Mouse (Mus musculus) gastrocnemius, adult 8-10 months (tissue): ENCODE results near the gene Jmjd7. TPM values are rescaled to one million over a fixed set of nuclear protein-coding genes. Genes with fewer than 3 reads are reported as not detected.

Experiments used
- DNase-seq, 2 experiments: peaks; one replicate each; pipeline ENCODE4 v3.0.0; 2022; ENCODE audit warnings: low spot score in 2 of 2
- total RNA-seq, 4 experiments: library from RNA; stranded (reverse); gene quantifications; 2 replicates each; pipeline ENCODE4 v1.2.4; 2022

Gene Jmjd7
- total RNA-seq, 4 experiments from 2014 or later, result 1.8 to 3.0 (median 2.4) TPM

DNA sequence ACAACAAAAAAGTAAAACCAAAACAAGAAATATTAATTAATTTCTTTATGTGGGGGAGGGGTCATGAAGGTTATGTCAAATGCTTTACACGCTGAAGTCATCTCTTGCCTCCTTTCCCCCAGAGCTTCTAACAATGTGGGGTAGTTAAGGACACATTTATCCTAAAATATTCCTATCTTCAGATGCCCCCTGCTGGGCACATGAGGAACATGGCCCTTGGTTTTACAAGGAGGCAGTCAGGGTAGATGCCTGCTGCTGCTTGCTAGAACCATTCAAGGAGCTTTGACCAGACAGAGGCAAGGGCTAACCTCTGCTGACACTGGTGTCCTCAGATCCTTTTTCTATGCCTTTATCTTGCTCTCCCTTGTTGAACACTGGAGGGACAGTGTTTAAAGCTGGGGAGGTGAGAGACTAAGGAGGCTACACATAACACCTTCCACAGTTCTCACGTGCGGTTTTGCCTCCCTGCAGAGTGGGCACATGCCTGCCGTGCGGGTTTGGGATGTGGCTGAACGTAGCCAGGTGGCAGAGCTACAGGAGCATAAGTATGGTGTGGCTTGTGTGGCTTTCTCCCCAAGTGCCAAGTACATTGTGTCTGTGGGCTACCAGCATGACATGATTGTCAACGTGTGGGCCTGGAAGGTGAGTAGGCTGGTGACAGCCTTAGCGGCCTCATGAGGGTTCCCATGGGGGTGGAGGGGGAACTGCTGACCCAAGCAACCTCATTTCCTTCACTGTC, 15.7 kb upstream of the Jmjd7 start:
- no peak for DNase-seq

DNA sequence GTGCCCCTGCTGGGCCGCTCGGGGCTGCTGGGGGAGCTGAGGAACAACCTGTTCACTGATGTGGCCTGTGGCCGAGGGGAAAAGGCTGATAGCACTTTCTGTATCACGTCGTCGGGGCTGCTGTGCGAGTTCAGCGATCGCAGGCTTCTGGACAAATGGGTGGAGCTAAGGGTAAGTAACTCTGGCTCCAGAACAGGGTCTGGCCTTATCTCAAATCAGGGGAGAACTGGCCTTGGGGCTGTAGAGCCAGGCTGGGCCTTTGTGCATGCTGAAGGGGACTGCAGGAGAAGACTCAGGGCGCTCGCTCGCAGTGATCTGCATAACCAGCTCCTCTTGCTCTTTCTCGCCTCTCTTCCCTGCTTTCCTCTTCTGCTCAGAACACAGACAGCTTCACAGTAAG, 14.4 kb upstream of the Jmjd7 start:
- no peak for DNase-seq

DNA sequence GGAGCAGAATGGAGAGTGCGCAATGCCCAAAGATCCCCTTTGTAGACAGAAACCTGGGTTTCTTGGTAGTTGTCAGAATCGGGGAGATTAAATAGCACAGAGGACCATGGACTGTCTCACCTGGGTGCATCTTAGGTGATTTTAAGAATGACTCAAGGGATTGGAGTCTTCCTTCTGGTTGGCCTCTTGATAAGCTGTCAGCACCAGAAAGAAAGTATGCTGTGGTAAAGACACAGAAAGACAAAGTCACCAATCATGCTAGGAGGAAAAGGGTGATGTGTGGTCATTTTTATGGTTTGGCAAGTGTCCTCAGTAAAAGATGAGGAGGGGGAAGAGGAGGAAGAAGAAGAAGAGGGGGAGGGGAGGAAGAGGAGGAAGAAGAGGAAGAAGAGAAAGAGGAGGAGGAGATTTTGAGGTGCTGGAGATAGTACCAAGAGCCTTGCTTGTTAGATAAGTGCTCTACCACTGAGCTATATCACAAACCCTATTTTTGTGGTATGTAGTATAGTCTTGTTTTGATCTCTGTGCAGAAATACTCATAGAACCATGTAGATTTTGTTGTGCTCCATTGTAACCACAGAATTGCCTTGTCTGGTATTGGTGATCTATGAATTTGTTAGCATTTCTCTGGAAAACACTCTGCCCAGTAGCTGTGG, 13.3 kb upstream of the Jmjd7 start:
- DNase-seq, result no peak

DNA sequence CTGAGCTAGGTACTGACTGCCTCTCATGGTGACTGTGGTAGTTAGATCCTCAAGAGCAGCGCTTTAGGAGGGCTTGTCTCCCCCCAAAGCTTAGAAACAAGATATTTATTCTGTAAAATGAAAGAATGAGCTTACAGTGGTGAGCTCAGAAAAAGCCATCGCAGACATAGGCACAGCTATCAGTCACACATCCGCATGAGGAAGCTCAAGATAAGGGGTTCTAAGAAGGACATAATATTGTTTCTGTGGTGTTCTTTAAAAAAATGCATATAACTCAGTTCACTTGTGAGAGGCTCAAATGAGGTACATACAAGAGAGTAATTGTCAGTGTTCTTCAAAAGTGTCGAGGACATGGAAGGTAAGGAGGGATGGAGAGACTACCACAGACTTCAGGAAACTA, 11.4 kb upstream of the Jmjd7 start:
- no peak for DNase-seq

DNA sequence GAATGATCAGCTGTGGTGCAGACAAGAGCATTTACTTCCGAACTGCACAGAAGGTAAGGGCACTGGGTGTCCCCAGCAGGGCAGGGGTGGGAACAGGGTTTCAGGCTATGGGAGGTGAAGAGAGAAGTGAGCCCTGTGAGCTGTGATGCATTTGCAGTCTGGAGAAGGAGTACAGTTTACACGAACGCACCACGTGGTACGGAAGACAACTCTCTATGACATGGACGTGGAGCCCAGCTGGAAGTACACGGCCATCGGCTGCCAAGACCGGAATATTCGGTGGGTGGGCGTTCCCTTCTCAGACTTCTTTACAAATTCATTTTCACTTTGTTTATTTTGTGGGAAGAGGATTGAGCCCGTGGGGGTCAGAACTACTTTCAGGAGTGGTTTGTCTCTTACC, 9.7 kb upstream of the Jmjd7 start:
- DNase-seq, result no peak

DNA sequence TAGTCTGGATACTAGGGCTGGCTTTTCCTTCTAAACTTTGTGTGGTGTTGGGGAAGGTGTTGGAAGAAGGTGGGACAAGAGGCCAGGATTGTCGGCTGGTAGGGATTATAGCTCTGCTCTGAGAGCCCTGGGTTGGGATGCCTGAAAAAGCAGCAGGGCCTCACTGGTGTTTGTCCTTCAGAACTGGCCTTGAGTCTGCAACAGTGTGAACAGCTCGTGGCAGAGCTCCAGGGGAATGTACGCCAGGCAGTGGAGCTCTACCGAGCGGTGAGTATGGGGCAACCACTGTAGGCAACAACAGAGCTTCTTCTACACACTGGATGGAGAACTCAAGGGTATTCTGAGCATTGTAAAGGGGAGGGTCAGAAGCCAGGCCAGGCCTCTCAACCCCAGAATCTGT, 2.9 kb upstream of the Jmjd7 start:
- DNase-seq, result no peak

DNA sequence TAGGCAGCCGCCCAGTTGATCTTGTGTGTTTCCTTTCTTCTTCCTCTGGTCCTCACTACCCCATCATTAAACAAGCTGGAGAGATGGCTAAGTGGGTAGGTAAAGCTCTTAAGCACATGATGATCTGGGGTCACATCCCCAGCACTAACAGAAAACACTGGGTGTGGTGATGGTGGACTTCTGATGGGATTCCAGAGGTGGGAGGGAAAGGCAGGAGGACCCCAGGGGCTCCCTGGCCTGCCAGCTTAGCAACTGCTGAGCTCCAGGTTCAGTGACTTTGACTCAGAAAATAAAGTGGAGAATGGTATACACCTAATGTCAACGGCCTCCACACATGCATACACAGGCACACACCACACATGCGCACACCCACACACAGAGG, 658 bp downstream of the Jmjd7 start:
- DNase-seq, result no peak

DNA sequence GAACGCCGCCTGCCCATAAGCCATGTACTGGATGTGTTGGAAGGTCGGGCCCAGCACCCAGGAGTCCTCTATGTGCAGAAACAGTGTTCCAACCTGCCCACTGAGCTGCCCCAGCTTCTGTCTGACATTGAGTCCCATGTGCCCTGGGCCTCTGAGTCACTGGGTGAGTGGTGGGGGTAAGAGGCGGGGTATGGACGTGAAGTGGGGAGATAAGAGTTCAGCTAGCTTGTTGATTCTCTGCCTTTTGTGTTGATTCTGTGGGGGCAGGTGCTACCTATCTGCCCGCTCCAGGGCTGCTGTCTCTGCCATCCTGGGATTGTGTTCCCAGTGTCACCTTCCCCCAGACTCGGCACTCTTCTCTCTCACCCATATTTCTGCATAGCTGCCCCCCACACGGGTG, 3.1 kb downstream of the Jmjd7 start:
- no peak for DNase-seq

DNA sequence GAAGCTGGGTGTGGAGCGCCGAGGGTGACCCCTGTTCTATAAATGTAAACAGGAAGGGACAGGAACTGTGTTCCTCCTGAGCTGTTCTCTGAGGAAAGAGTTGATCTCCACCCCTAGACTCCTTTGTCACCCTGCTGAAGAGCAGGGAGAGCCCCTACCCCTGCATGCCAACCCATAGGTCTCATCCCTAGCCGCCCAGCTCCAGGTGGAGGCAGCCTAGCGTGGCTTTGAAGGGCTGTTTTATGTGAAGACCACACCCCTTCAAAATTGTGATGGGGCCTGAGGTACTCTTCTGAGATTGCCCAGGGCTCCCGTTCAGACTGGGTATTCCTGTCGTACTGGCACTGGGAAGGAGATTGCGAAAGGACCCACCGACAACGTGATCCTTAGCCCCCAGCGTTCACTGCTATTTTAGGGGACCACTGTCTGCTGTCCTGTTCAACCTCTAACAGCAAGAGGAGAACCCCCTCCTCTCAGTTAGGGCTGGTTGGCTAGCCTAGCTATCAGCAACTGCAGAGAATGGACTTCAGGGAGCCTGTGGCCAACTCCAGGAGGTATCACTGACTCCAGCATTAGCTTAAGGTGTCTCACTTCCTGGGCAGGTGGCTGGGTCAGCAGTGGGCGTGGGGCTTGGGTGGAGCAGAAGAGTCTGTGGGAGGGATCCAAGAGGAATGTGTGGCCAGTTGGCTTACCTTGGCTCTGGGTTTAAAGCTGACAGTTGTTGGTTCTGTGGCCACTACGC, 5.6 kb downstream of the Jmjd7 start, which contains the start of gene Pla2g4b:
TSS of gene Pla2g4b (plus strand) at position 692 of the 742 bp plus-strand sequence.
- no peak for DNase-seq

DNA sequence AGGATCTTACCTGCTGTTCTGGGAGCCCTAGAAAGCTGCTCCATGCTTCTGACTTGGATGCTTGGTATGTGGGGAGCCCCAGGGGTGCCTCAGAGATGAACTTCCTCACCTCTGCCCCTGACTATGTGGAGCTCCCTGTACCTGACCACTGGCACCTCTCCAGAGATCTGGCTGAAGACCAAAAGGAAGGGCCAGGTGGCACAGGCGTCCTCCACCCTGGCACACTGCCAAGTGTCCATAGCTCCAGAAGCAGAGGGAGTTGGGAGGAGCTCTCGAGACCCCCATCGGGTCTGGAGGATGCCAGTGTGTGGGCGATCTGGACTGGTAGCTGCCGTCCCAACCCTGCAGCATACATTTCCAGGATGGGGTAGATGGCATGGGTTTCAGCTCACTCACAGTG, 6.4 kb downstream of the Jmjd7 start:
- DNase-seq, result no peak

DNA sequence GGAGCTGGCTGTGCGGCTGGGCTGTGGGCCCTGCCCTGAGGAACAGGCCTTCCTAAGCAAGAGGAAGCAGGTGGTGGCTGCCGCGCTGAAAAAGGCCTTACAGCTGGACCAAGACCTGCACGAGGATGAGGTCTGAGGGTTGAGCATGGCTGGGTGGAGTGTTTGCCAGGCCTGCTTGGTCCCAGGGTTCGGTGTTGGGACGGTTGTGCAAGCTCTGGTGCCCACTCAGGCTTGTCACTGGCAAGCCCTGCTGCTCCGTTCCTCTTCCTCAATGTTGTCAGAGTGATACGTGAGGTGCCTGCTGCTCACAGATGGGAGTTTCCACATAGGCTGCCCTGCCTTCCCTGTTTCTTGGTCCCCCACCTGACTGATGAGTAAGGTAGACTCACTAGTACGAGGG, 10.5 kb downstream of the Jmjd7 start:
- DNase-seq, result no peak

DNA sequence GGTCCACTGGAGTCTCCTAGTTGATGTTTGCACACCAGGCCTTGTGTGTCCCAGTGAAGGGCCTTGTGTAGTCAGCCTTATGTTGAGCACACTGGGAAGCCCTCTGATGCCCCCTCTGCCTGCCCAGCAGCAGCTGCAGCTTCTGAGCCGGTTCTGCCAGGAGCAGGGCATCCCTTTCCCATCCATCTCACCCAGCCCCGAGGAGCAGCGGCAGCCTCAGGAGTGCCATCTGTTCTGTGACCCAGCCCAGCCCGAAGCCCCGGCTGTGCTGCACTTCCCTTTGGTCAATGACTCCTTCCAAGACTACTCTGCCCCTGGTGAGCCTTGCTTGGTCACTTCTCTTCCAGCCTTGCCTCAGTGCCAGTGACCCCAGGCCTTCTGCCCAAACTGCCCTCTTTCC, 13.7 kb downstream of the Jmjd7 start:
- no peak for DNase-seq

DNA sequence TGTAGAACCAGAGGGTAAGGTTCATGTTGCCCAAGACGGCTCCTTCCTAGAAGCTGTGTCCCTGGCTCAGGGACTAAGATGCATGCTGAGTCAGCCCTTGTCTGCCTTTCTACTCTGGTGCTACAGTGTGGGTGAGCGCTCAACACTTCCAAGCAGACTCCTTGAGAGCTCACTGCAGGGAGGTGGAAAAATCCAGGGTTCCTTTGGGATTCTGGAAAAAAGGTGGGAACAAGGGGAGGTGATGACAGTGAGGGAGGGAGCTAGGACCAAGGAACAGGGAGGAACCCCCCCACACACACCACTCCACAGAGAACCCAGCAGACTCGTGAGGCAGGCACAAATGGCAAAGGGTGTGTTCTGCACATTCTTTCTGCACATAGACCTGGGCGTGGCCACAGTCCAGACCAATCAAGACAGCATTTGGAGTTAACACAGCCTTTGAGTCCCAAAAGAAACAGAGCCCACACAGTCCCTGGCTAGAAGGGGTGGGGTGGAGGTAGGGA, 16.9 kb downstream of the Jmjd7 start:
- no peak for DNase-seq

DNA sequence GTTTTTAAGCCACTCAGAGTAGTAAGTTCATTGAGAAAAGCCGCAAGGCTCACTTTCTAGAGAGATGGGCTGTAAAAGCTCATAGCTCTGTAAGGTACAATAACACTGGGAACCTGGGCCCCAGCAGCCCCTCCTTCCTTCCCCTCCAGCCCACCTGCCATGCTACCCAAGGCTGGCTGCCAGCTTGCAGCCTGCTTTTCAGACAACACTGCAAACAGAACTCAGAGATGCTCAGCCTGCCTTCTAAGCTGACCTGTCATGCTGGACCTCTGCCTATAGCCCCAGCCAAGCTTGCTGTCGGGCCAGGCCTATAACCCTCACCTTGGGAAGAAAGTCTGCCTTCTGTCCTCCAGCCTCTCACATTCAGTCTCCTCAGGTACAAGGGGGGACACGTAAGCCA, 17.4 kb downstream of the Jmjd7 start:
- no peak for DNase-seq

DNA sequence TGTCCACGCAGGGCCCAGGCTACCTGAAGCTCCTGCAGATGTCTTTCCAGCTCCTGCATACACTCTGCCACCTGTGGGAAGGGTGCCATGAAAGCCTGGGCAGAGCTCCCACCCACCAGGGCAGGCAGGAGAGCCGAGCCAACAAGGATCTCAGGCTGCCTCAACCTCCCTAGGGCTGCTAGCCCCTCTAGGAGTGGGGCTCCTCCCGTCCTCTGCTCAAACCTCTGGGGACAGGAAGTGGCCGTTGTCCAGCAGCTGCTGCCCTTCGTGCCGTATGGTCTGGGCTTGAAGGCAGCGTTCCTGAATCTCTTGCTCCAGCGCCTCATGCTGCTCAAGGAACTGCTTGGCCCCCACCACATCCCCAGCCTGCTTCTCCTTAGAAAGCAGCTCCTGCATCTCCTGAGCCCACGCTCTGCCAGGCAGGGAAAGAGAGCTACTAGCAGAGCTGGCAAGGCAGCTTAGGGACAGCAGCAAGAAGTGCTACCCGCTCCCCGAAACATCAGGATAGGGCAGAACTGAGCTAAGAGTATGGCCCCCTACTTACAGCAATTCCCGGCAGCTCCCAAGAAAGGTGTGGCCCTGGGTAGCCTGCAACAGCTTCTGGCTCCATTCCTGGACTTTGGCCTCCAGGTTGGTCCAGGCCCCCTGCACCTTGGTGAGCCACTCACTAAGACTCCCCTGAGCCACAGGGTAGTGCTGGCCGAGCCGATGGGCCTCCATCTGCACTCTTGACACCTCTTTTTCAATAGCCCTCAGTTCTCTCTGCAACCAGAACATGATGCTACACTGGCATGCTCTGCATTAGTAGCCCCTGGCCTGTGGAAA, 19.4 kb downstream of the Jmjd7 start:
- DNase-seq, result no peak

DNA sequence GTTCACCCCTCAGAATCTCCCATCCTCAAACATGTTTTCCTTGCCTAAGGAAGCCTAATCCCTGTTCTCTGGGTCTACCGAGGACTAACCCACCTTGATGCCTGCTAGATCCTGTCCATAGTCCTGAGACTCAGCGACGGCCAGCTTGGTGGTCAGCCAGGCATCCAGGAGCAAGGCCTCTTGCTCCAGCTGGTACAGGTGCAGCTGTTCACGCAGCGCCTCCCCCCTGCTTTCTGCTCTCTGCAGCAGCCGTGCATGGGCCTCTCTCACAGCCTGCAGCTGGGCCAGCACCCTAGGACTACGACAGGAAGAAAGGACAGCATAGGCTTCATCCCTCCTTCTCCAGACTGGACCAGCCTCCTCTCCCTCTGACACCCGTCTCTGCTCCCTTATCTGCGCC, 20.9 kb downstream of the Jmjd7 start:
- no peak for DNase-seq

DNA sequence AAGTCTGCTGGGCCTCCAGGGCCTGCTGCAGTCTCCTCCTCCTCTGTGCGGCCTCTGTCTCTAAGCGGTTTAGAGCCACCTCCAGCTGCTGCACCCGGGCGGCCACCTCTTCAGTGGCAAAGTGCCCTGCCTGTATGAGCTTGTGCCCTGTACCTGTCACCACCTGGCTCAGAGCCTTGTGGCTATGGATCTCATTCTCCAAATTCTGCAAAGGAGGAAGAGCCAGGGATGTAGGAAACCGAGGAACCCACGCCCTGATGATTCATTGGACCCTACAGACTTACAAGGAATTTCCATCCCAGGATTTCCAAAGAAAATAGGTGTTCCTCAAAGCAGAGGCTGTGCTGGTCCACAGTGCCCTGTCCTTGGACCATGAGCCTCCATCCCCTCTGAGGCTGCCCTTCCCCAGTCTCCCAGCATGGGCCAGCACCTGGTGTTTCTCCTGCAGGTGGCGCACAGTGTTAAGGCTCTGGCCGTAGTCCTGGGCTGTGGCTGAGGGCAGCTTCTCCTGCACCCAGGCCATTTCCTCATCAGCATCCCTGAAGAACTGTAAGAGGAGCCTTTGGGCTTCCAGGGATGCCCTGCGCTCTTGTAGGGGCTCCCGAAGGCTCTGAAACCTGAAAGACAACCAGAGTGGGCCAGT, 22.5 kb downstream of the Jmjd7 start:
- DNase-seq, result peak in 1 of 2 experiments; percentile 28

DNA sequence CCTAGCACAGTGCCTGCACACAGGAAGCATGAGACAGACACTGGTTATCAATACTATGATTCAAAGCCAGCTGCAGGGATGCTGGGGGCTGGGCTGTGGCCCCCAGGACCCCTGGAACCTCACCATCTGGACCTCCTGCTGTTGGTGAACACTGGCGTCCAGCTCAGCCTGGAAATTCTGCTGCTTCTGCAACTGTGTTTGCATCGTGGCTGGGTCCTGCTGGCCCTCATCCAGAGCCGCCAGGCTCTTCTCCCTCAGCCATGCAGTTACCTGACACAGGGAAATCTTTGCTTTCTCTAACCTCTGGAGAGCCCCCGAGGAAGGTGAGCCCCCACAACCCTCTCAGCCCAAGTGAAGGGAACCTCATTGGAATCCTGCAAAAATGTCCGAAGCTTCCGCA, 24.1 kb downstream of the Jmjd7 start:
- no peak for DNase-seq

DNA sequence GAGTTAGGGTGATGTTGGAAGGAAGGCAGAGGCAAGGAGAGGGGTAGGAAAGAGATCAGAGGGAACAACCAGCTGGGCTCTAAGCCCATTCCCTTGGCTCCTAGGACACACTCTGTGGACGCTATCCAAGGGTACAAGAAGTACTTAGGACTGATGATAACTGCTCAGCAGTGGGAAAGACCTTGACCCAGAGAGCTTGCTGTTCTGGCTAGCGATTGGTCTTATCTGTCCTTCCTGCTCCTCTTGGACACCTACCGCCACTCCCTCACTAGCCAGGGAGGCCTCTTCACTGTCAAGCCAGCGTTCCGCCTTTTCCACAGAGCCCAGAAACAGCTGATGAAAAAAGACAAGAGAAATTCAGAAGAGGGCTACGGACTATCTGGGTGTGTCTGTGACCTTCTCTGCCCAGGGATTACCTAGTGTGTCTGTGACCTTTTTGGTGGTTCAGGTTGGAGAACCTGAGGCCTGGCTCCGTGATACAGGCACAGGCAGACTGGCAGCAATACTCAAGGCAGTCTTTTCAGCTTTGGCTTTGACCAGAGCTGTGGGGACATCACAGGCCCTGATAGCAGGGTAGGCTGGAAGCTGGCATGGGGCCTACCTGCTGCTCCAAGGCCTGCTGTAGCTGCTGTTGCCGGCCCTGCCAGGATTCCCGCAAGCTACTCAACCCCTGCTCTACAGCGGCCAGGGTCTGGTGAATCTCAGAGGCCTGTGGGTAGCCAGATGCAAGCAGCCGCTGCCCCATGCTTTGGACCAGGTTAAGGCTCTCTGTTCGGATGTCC, 27.7 kb downstream of the Jmjd7 start:
- DNase-seq, result peak in 1 of 2 experiments; percentile 31

DNA sequence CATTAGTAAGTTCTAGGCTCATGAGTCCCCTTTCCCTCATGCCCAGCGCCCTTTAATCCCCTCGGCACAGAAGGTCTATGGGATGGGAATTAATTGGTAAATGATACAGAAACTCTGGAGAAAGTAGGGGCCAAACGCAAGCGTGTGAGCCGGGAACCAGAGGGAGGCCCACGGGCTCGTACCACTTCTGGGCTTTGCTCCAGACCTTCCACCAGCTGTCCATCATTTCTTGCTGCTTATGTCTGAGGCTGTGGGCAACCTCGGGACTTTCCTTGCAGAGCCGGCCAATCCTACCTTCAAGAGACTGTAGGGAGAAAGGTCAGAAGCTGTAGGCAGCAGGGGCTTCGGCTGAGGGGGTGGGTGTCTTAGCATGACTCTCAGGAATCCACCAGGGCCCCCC, 28.6 kb downstream of the Jmjd7 start:
- DNase-seq, result no peak
